Mouse (Mus musculus): ENCODE measurements around the gene Psg23. TPM values are rescaled to one million over a fixed set of nuclear protein-coding genes. Genes with fewer than 3 reads are reported as not detected.
"Not testable (repeated sequence)": the region's sequence is repeated elsewhere in the genome, so short reads cannot be mapped to it uniquely, and the experiment has no call there.

Psg23 gene
- polyA plus RNA-seq (2014; fragmentation: Nextera tagmentation; extraction: Ambion mirVana), result not detected in 2 replicates

- H3K4me3 ChIP-seq (ENCODE audit: low read depth, low read length); H3K9ac ChIP-seq (ENCODE audit: low read depth, low read length); ATAC-seq (replicated peaks; ENCODE audit: insufficient number of reproducible peaks, low FRiP score, low TSS enrichment); H3K4me1 ChIP-seq (ENCODE audit: control insufficient read depth, insufficient read depth, low read length); H3K36me3 ChIP-seq (ENCODE audit: control insufficient read depth, insufficient read depth, low read length); H3K27ac ChIP-seq (ENCODE audit: low read depth, low read length); H3K27me3 ChIP-seq (ENCODE audit: control insufficient read depth, insufficient read depth, low read length); H3K9me3 ChIP-seq (replicated peaks; ENCODE audit: control insufficient read depth, low read length); H3K4me2 ChIP-seq: not testable (repeated sequence)
- 25% methylated on average over 1 of the region's 2 CpGs for WGBS (ENCODE audit: insufficient replicate concordance)
Observed at GRCm38 (mm10) chr7:18616401-18616800, at the start of gene Psg23. TSS of gene Psg23 (minus strand) at chr7:18616501.

- not testable (repeated sequence) for H3K9ac ChIP-seq (ENCODE audit: low read depth, low read length); H3K4me3 ChIP-seq (ENCODE audit: low read depth, low read length); H3K4me2 ChIP-seq; ATAC-seq (replicated peaks; ENCODE audit: insufficient number of reproducible peaks, low FRiP score, low TSS enrichment); H3K36me3 ChIP-seq (ENCODE audit: control insufficient read depth, insufficient read depth, low read length); H3K27ac ChIP-seq (ENCODE audit: low read depth, low read length); H3K27me3 ChIP-seq (ENCODE audit: control insufficient read depth, insufficient read depth, low read length); H3K9me3 ChIP-seq (replicated peaks; ENCODE audit: control insufficient read depth, low read length); H3K4me1 ChIP-seq (ENCODE audit: control insufficient read depth, insufficient read depth, low read length)
- WGBS (ENCODE audit: insufficient replicate concordance), result 50% methylated on average over 1 of the region's 2 CpGs
Observed at GRCm38 (mm10) chr7:18656625-18657024, 40.3 kb upstream of the Psg23 start, which contains the start of gene Psg21. TSS of gene Psg21 (minus strand) at chr7:18656725.

- not testable (repeated sequence) for H3K36me3 ChIP-seq (ENCODE audit: control insufficient read depth, insufficient read depth, low read length); H3K9ac ChIP-seq (ENCODE audit: low read depth, low read length); H3K4me1 ChIP-seq (ENCODE audit: control insufficient read depth, insufficient read depth, low read length); H3K9me3 ChIP-seq (replicated peaks; ENCODE audit: control insufficient read depth, low read length); H3K4me3 ChIP-seq (ENCODE audit: low read depth, low read length); H3K27ac ChIP-seq (ENCODE audit: low read depth, low read length); ATAC-seq (replicated peaks; ENCODE audit: insufficient number of reproducible peaks, low FRiP score, low TSS enrichment); H3K27me3 ChIP-seq (ENCODE audit: control insufficient read depth, insufficient read depth, low read length); H3K4me2 ChIP-seq
- WGBS (ENCODE audit: insufficient replicate concordance), result 76% methylated on average over 8 of the region's 8 CpGs
Observed at GRCm38 (mm10) chr7:18626921-18627320, 10.6 kb upstream of the Psg23 start.

- H3K27me3 ChIP-seq (ENCODE audit: control insufficient read depth, insufficient read depth, low read length), result no peaks in the 10 kb centered on the region
- H3K4me2 ChIP-seq, result no peak within 1 kb of the TSS
- WGBS (ENCODE audit: insufficient replicate concordance), result 77% methylated on average over 3 of the region's 3 CpGs
- no peak within 1 kb of the TSS for H3K27ac ChIP-seq (ENCODE audit: low read depth, low read length)
- no peak within 1 kb of the TSS for H3K9ac ChIP-seq (ENCODE audit: low read depth, low read length)
- no peaks in the 10 kb centered on the region for H3K4me1 ChIP-seq (ENCODE audit: control insufficient read depth, insufficient read depth, low read length)
- no peaks in the 10 kb centered on the region for H3K36me3 ChIP-seq (ENCODE audit: control insufficient read depth, insufficient read depth, low read length)
- ATAC-seq (replicated peaks; ENCODE audit: insufficient number of reproducible peaks, low FRiP score, low TSS enrichment), result no peak
- H3K4me3 ChIP-seq (ENCODE audit: low read depth, low read length), result no peak within 1 kb of the TSS
- no peaks in the 10 kb centered on the region; the same call in 1 of the 2 replicates for H3K9me3 ChIP-seq (replicated peaks; ENCODE audit: control insufficient read depth, low read length)
Observed at GRCm38 (mm10) chr7:18567205-18567604, 49.1 kb downstream of the Psg23 start, which contains the start of gene Psg27. TSS of gene Psg27 (minus strand) at chr7:18567305.

- H3K36me3 ChIP-seq (ENCODE audit: control insufficient read depth, insufficient read depth, low read length), result no peaks in the 10 kb centered on the region
- H3K9ac ChIP-seq (ENCODE audit: low read depth, low read length), result no peak overlapping the region
- H3K27ac ChIP-seq (ENCODE audit: low read depth, low read length), result no peak overlapping the region
- no peaks in the 10 kb centered on the region; the same call in 1 of the 2 replicates for H3K9me3 ChIP-seq (replicated peaks; ENCODE audit: control insufficient read depth, low read length)
- no peaks in the 10 kb centered on the region for H3K4me1 ChIP-seq (ENCODE audit: control insufficient read depth, insufficient read depth, low read length)
- ATAC-seq (replicated peaks; ENCODE audit: insufficient number of reproducible peaks, low FRiP score, low TSS enrichment), result no peak
- H3K4me3 ChIP-seq (ENCODE audit: low read depth, low read length), result no peak overlapping the region
- H3K4me2 ChIP-seq, result no peak overlapping the region
- H3K27me3 ChIP-seq (ENCODE audit: control insufficient read depth, insufficient read depth, low read length), result no peaks in the 10 kb centered on the region
Observed at GRCm38 (mm10) chr7:18559850-18560249, 56.5 kb downstream of the Psg23 start.

Other genes with a start within 250 kb of the Psg23 start
- gene Psg28, start 184.5 kb downstream of the Psg23 start, polyA plus RNA-seq (2014; fragmentation: Nextera tagmentation; extraction: Ambion mirVana), result not detected in 2 replicates
- gene Psg26, start 132.3 kb downstream of the Psg23 start, polyA plus RNA-seq (2014; fragmentation: Nextera tagmentation; extraction: Ambion mirVana), result not detected in 2 replicates
- 0.10 and 0.11 TPM in 2 replicates for gene Psg25, start 84.2 kb downstream of the Psg23 start, polyA plus RNA-seq (2014; fragmentation: Nextera tagmentation; extraction: Ambion mirVana)
- gene Psg27, start 49.2 kb downstream of the Psg23 start, polyA plus RNA-seq (2014; fragmentation: Nextera tagmentation; extraction: Ambion mirVana), result not detected in 2 replicates
- gene Psg21, start 40.2 kb upstream of the Psg23 start, polyA plus RNA-seq (2014; fragmentation: Nextera tagmentation; extraction: Ambion mirVana), result not detected in 2 replicates
- not detected in 2 replicates for gene Psg20, start 69.7 kb upstream of the Psg23 start, polyA plus RNA-seq (2014; fragmentation: Nextera tagmentation; extraction: Ambion mirVana)
- gene Psg22, start 101.6 kb upstream of the Psg23 start, polyA plus RNA-seq (2014; fragmentation: Nextera tagmentation; extraction: Ambion mirVana), result not detected in 2 replicates
- not detected in 2 replicates for gene Psg19, start 182.0 kb upstream of the Psg23 start, polyA plus RNA-seq (2014; fragmentation: Nextera tagmentation; extraction: Ambion mirVana)
- 0.14 TPM in 1 of 2 replicates, not detected in the other for gene Psg17, start 205.1 kb upstream of the Psg23 start, polyA plus RNA-seq (2014; fragmentation: Nextera tagmentation; extraction: Ambion mirVana)
- not detected in 2 replicates for gene Mill2, start 223.5 kb upstream of the Psg23 start, polyA plus RNA-seq (2014; fragmentation: Nextera tagmentation; extraction: Ambion mirVana)